Mouse (Mus musculus): Measurements from ENCODE around the gene Tmem119.

Tmem119 gene

DNA sequence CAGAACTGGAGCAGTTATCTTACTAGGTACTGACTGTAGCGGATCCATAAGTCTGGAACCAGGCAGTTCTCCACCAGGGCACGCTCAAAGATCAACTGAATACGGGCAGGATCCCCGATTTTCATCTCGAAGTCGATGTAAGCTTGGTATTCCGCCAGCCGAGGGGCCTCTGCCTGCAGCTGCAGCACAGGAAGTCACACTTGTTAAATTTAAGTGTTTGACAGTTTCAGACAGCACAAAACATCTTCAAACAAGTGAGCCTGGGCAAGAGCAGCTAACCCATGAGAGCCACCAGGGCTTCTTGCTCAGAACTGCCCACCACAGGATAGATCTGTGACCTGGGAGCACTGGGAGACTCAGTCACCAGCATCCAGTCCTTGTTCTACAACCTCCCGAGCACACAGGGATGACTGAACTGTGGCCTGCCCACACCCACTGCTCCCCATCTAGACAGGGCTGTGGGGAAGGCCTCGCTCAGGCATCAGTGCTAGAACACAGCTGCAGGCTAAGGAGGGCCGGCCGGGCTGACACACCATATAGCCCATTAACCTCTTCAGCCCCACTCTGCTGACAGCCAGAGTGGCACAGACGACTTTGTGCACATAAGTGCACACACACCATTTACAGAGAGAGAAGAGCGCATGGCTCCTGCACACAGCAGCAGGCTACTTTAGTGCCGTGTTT is 44.8 kb downstream of the Tmem119 start:
- DNase-seq: no peak

GRCm38 (mm10) chr5:113751521-113752157 is 48.7 kb downstream of the Tmem119 start:
- DNase-seq: no peak

DNA sequence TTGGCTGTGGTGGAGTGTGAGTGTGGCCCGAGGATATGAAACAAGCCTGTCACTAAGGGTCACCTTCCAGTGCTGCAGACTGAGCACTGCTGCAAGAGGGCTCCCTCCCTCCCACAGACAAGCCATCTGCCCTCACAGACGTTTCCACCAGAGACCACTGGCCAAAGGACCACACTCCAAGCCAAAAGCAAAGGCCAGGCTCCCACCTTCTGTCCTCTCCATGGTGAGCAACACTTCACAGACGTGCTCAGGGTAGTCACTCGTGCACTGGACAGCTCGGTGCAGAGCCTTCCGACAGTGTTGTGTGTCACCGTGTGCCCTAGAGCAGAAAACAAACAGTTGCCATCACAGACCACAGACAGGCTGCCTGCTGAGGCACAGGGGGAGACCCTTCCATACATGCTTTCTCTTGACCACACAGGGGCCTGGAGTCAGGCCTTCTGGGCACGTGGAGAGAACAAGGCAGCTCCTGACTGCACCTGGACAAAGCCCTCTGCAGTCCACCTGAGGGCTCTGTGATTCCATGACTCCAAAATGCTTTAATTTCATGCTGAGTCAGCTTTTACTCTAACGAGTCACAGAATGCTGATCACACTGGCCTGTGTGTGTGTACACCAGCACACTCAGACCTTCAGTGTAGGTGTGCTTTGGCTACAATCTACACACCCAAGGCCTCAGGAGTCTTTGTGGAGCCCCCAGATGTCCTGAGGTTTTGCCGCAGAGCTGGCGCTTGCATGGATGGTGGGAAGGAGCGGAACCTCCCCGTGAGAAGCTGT is 51.6 kb downstream of the Tmem119 start:
- DNase-seq: no peak

- no peak for DNase-seq
These were observed 52.7 kb downstream of the Tmem119 start for GRCm38 (mm10) chr5:113747629-113748028.
